Mouse (Mus musculus): ENCODE measurements around the gene Mettl21e. TPM values are rescaled to one million over a fixed set of nuclear protein-coding genes. Genes with fewer than 3 reads are reported as not detected.

Mettl21e gene
- polyA plus RNA-seq, 1 experiment, result 0.03 TPM

DNA sequence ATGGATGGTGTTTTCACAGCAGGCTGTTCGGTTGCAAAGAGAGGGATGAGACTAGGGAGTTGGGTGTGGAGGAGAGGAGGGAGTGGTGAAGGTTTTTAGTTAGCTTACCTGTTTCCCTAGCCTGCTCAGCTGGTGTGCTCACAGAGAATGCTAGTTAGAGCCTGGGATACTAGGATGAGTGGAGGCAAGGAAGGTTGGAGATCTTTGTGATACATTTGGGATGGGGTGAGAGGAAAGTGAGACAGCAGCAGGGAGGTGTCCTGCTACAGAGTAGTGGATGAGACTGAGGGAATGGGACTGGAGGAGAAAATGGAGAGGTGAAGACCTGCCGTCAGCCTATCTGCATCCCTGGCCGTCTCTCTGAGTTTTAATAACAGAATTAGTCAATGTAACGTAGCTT, 46.1 kb downstream of the Mettl21e start:
- Histone ChIP-seq H3K27ac (ENCODE audit: insufficient read depth, low read depth, low read length) (no peak overlapping the region), H3K36me3 (ENCODE audit: control insufficient read depth, insufficient read depth, low read length) (peaks cover 15% of the 10 kb centered on the region), H3K4me1 (ENCODE audit: control insufficient read depth, insufficient read depth, low read length) (no peaks in the 10 kb centered on the region), H3K4me3 (ENCODE audit: insufficient read depth, low read depth, low read length) (no peak overlapping the region), H3K27me3 (replicated peaks; ENCODE audit: control insufficient read depth, insufficient read depth, low read length) (no peaks in the 10 kb centered on the region)
- TF ChIP-seq POLR2A (IDR thresholded peaks at IDR 0.05; ENCODE audit: low read depth, low read length) (no peak), CTCF (conservative IDR thresholded peaks at IDR 0.05; ENCODE audit: insufficient read depth, insufficient read length, low read depth, low read length) (no peak)
- WGBS, result 92% methylated on average over 4 of the region's 4 CpGs
- no peak for DNase-seq

DNA sequence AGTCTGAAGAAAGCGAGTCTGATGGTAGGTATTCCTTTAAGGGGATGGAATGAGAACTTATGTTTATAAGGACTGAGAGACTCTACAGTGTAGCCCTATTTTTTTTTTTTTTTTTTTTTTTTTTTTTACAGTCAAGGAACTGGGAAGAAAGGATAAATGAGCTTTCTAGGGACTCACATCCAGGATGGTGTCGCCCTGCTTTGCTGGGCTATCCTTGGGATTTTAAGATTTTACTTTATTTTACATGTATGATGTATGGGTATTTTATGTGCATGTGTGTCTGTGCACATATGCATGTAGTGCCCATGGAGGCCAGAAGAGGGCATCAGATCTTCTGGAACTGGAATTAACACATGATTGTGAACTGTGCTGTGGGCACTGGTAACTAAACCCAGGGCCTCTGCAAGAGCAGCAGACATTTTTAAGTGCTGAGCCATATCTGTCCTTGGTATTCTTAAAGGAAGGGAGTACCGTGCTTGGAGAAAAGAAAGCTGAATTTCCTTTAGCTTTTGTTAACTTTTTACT, 50.8 kb downstream of the Mettl21e start:
- WGBS, result 98% methylated on average over 3 of the region's 3 CpGs
- Histone ChIP-seq H3K36me3 (ENCODE audit: control insufficient read depth, insufficient read depth, low read length) (peaks cover 8% of the 10 kb centered on the region), H3K27me3 (replicated peaks; ENCODE audit: control insufficient read depth, insufficient read depth, low read length) (no peaks in the 10 kb centered on the region), H3K27ac (ENCODE audit: insufficient read depth, low read depth, low read length) (no peak overlapping the region), H3K4me1 (ENCODE audit: control insufficient read depth, insufficient read depth, low read length) (no peaks in the 10 kb centered on the region), H3K4me3 (ENCODE audit: insufficient read depth, low read depth, low read length) (no peak overlapping the region)
- TF ChIP-seq CTCF (conservative IDR thresholded peaks at IDR 0.05; ENCODE audit: insufficient read depth, insufficient read length, low read depth, low read length) (no peak), POLR2A (IDR thresholded peaks at IDR 0.05; ENCODE audit: low read depth, low read length) (no peak)
- no peak for DNase-seq

DNA sequence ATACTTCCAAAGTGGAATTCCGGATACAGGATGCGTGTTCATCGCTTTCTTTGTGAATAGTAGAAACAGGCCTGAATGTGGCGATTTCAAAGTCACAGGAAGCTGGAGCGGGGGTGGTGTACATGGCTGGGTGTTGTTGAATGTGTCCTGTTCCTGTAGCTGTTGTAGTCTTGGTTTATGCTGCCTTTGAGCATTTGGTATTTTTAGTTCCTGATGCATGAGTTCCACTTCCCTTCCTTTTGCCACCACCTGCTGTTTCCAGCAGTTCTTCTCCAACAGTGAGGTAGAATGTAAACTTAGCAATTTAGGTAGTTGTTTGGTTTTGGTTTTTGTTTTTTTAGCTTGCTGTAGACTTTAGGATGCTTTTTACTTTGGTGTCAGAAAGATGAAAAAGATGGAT, 56.4 kb downstream of the Mettl21e start:
- DNase-seq, result no peak
- TF ChIP-seq CTCF (conservative IDR thresholded peaks at IDR 0.05; ENCODE audit: insufficient read depth, insufficient read length, low read depth, low read length), result no peak
- no peak overlapping the region for H3K27ac ChIP-seq (ENCODE audit: insufficient read depth, low read depth, low read length)
- no peak overlapping the region for H3K4me3 ChIP-seq (ENCODE audit: insufficient read depth, low read depth, low read length)
- no peaks in the 10 kb centered on the region for H3K4me1 ChIP-seq (ENCODE audit: control insufficient read depth, insufficient read depth, low read length)
- no peaks in the 10 kb centered on the region for H3K27me3 ChIP-seq (replicated peaks; ENCODE audit: control insufficient read depth, insufficient read depth, low read length)
- peaks cover 11% of the 10 kb centered on the region for H3K36me3 ChIP-seq (ENCODE audit: control insufficient read depth, insufficient read depth, low read length)
- WGBS, result 95% methylated on average over 5 of the region's 5 CpGs

DNA sequence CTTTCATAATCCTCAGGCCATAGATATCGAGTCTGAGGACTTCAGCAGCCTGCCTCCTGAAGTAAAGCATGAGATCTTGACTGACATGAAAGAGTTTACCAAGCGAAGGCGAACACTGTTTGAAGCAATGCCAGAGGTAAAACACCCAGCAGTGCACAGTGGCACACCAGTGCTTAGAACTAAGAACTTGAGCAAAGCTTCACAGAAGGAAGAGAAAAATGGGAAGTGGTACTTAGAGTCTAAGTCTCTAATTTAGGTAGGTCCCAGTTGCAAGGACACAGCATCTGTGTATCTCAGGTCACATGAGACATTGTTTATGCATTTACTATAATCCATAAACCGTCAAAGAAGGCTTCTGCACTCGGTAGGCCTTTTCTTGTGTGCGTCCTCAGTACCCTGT, 56.9 kb downstream of the Mettl21e start:
- peaks cover 11% of the 10 kb centered on the region for H3K36me3 ChIP-seq (ENCODE audit: control insufficient read depth, insufficient read depth, low read length)
- no peaks in the 10 kb centered on the region for H3K27me3 ChIP-seq (replicated peaks; ENCODE audit: control insufficient read depth, insufficient read depth, low read length)
- no peak overlapping the region for H3K27ac ChIP-seq (ENCODE audit: insufficient read depth, low read depth, low read length)
- H3K4me3 ChIP-seq (ENCODE audit: insufficient read depth, low read depth, low read length), result no peak overlapping the region
- 96% methylated on average over 6 of the region's 6 CpGs for WGBS
- H3K4me1 ChIP-seq (ENCODE audit: control insufficient read depth, insufficient read depth, low read length), result no peaks in the 10 kb centered on the region
- DNase-seq, result no peak
- TF ChIP-seq POLR2A (IDR thresholded peaks at IDR 0.05; ENCODE audit: low read depth, low read length), result no peak
- no peak for TF ChIP-seq CTCF (conservative IDR thresholded peaks at IDR 0.05; ENCODE audit: insufficient read depth, insufficient read length, low read depth, low read length)

DNA sequence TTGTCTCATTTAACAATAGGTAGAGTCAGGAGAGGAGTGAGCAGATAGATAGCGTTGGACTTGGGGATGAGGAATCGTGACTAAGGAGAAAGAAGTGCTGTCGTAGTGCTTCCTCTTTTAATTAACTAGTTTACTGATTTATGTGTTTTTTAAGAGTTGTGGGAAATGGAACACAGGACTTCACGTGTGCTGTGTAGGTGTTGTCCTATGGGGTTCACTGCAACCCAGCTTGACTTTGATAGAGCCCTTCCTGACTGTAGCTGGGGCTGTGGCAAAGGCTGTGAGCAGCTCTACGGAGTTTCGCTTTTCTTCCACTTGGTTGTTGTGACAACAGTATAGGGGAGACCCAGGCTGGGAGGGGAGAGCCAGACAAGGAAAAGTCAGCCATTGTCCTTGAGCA, 60.4 kb downstream of the Mettl21e start:
- no peak overlapping the region for H3K4me3 ChIP-seq (ENCODE audit: insufficient read depth, low read depth, low read length)
- H3K27ac ChIP-seq (ENCODE audit: insufficient read depth, low read depth, low read length), result no peak overlapping the region
- H3K27me3 ChIP-seq (replicated peaks; ENCODE audit: control insufficient read depth, insufficient read depth, low read length), result no peaks in the 10 kb centered on the region
- no peak for DNase-seq
- no peaks in the 10 kb centered on the region for H3K4me1 ChIP-seq (ENCODE audit: control insufficient read depth, insufficient read depth, low read length)
- WGBS, result 78% methylated on average over 6 of the region's 6 CpGs
- TF ChIP-seq CTCF (conservative IDR thresholded peaks at IDR 0.05; ENCODE audit: insufficient read depth, insufficient read length, low read depth, low read length) (no peak), POLR2A (IDR thresholded peaks at IDR 0.05; ENCODE audit: low read depth, low read length) (no peak)
- peaks cover 9% of the 10 kb centered on the region for H3K36me3 ChIP-seq (ENCODE audit: control insufficient read depth, insufficient read depth, low read length)

DNA sequence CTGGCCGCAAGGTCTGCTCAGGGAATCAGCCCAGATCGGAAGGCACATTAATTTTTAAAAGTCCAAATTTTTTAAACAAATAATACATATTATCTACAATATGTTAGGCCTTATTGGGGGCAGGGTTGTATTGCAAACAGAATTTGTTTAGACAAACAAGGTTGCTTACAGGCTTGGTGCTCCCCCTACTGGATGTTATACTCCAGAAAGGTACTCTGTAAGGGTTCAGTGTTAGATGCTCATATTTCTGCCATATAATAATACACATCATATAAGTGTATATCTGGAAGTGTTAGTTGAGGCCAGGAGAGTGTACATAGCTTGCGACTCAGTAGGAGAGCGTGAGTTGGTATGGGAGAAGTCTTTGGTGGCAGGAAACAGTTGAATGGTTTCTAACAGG, 63.5 kb downstream of the Mettl21e start:
- peak; percentile 31 for DNase-seq

More for the DNA sequence above, 63.5 kb downstream of the Mettl21e start:
- H3K4me1 ChIP-seq (ENCODE audit: control insufficient read depth, insufficient read depth, low read length), result no peaks in the 10 kb centered on the region
- no peak overlapping the region for H3K4me3 ChIP-seq (ENCODE audit: insufficient read depth, low read depth, low read length)
- H3K36me3 ChIP-seq (ENCODE audit: control insufficient read depth, insufficient read depth, low read length), result peaks cover 9% of the 10 kb centered on the region
- no peak overlapping the region for H3K27ac ChIP-seq (ENCODE audit: insufficient read depth, low read depth, low read length)
- 91% methylated on average over 4 of the region's 4 CpGs for WGBS
- no peak for TF ChIP-seq POLR2A (IDR thresholded peaks at IDR 0.05; ENCODE audit: low read depth, low read length)
- no peak for TF ChIP-seq CTCF (conservative IDR thresholded peaks at IDR 0.05; ENCODE audit: insufficient read depth, insufficient read length, low read depth, low read length)
- no peaks in the 10 kb centered on the region for H3K27me3 ChIP-seq (replicated peaks; ENCODE audit: control insufficient read depth, insufficient read depth, low read length)

Other genes starting within 250 kb of the Mettl21e start
- 0.09 TPM in 1 of 2 replicates, not detected in the other for gene Mettl21c, start 198.9 kb downstream of the Mettl21e start, polyA plus RNA-seq (2012; rRNA removed)
- gene Gm8251, start 157.0 kb downstream of the Mettl21e start, polyA plus RNA-seq (2012; rRNA removed), result not detected in 2 replicates
- 3.9 and 6.0 TPM in 2 replicates for gene Tex30, start 116.5 kb downstream of the Mettl21e start, polyA plus RNA-seq (2012; rRNA removed)
- gene Kdelc1, start 100.2 kb downstream of the Mettl21e start, polyA plus RNA-seq (2012; rRNA removed), result 11.4 and 12.0 TPM in 2 replicates
- gene Bivm, start 100.0 kb downstream of the Mettl21e start, polyA plus RNA-seq (2012; rRNA removed), result 9.5 and 12.2 TPM in 2 replicates
- gene Ercc5, start 71.2 kb downstream of the Mettl21e start, polyA plus RNA-seq (2012; rRNA removed), result 4.3 and 4.6 TPM in 2 replicates

Measured in kidney, adult 2 months (tissue).